Mouse (Mus musculus) stomach, postnatal 0 days (tissue): ENCODE results near the gene Mier1. TPM values are rescaled to one million over a fixed set of nuclear protein-coding genes. Genes with fewer than 3 reads are reported as not detected.

Source experiments
- ATAC-seq: fragments of 200-750 bp; cut with Nextera tagmentation; 2 replicates; pipeline ENCODE4 v1.8.0; 2017; ENCODE audit not compliant: low FRiP score, low TSS enrichment
- DNase-seq: peaks from one replicate; pipeline ENCODE4 v3.0.0-alpha.2; 2016; ENCODE audit warnings: low spot score
- H3K27ac ChIP-seq: fragments of 300-500 bp; sonication (generic); replicated peaks from 2 replicates; pipeline ENCODE4 v1.5.1; 2014; ENCODE audit warnings: mild to moderate bottlenecking, control low read depth
- H3K27me3 ChIP-seq: fragments of 300-500 bp; sonication (generic); 2 replicates; pipeline ENCODE4 v1.6.1; 2014; ENCODE audit warnings: low read length; ENCODE audit not compliant: control insufficient read depth, insufficient read depth
- H3K36me3 ChIP-seq: fragments of 300-500 bp; sonication (generic); 2 replicates; pipeline ENCODE4 v1.6.1; 2014; ENCODE audit warnings: low read length, mixed read lengths; ENCODE audit not compliant: control insufficient read depth, insufficient read depth
- H3K4me1 ChIP-seq: fragments of 300-500 bp; sonication (generic); replicated peaks from 2 replicates; pipeline ENCODE4 v1.6.1; 2014; ENCODE audit warnings: antibody characterized with exemption; ENCODE audit not compliant: control insufficient read depth, insufficient read depth
- H3K4me2 ChIP-seq: fragments of 300-500 bp; sonication (generic); replicated peaks from 2 replicates; pipeline ENCODE4 v1.6.1; 2014; ENCODE audit warnings: low read depth, mild to moderate bottlenecking, control low read depth, moderate library complexity
- H3K4me3 ChIP-seq: fragments of 300-500 bp; sonication (generic); 2 replicates; pipeline ENCODE4 v1.5.1; 2014; ENCODE audit warnings: low read depth, low read length, control low read depth
- H3K9ac ChIP-seq: fragments of 300-500 bp; sonication (generic); 2 replicates; pipeline ENCODE4 v1.6.1; 2014; ENCODE audit warnings: mild to moderate bottlenecking, low read length, control low read depth, mixed read lengths
- H3K9me3 ChIP-seq: fragments of 300-500 bp; sonication (generic); 2 replicates; pipeline ENCODE4 v1.6.1; 2016; ENCODE audit warnings: low read length; ENCODE audit not compliant: control insufficient read depth
- CTCF ChIP-seq: IDR thresholded peaks from 2 replicates; pipeline ENCODE4 v1.5.1; 2016; ENCODE audit warnings: antibody characterized with exemption, low read depth, mild to moderate bottlenecking, moderate library complexity
- EP300 ChIP-seq: optimal IDR thresholded peaks from 2 replicates; pipeline ENCODE3; 2016; ENCODE audit warnings: antibody characterized with exemption
- WGBS: fragments of 180-500 bp; shearing (Covaris S2); extraction: QIAGEN DNeasy Blood & Tissue Kit; methylation state at CpG from one replicate; pipeline ENCODE4 v1.1.7; 2014; 5-methylcytosine and 5-hydroxymethylcytosine counted together
- polyA plus RNA-seq: library from polyadenylated mRNA; unstranded; fragments of >200 nt; fragmentation: Nextera tagmentation; extraction: Ambion mirVana; gene quantifications from 2 replicates; pipeline ENCODE4 v1.2.1, GENCODE M21; 2015

The Mier1 gene
- polyA plus RNA-seq, 1 experiment from 2014 or later: 31.1 TPM

DNA sequence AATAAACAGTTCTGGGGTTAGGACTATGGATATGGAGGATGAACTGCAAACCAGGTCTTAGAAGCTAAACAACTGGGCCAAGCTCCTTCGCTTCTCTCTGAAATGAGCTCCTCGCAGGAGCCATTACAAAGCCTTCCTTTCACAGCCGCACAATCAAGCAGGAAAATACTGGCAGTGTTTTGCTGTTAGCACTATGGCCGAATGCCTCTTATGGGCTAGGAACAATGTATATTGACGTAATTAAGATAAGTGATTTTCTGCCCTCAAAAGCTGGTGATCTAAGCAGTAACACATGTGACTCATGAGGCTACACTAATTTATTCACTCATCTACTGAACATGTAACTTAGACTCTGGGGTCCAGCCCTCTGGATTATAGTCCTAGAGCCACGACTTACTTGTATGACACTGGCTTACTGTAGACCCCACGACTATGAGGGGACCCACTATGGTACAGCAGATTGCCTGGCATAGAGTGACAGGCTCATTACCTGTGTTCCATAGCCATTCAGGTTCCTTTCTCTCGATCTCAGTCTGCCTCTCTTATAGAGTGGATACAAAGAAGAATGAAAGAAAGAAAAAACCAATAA lies 66.2 kb downstream of the Mier1 start:
- no peak overlapping the region for H3K9ac ChIP-seq

GRCm38 (mm10) chr4:103188786-103189640 lies 74.8 kb downstream of the Mier1 start:
- Histone ChIP-seq H3K9ac (no peak overlapping the region), H3K4me1 (no peaks in the 10 kb centered on the region), H3K9me3 (0 out of 2 replicates have a peak, but pooled peaks cover 3% of the 10 kb centered on the region), H3K36me3 (0 out of 2 replicates have a peak, but pooled peaks cover 11% of the 10 kb centered on the region), H3K27ac (no peak overlapping the region), H3K4me3 (no peak overlapping the region), H3K4me2 (no peak overlapping the region), H3K27me3 (no peaks in the 10 kb centered on the region)
- peak; percentile 53; the same call in 1 of the 2 replicates for ATAC-seq
- WGBS: 58% methylated on average over 8 of the region's 8 CpGs
- TF ChIP-seq EP300: no peak
- TF ChIP-seq CTCF: no peak
- no peak for DNase-seq

More for the DNA sequence above, 66.2 kb downstream of the Mier1 start:
- 0 out of 2 replicates have a peak, but pooled peaks cover 5% of the 10 kb centered on the region for H3K4me1 ChIP-seq
- H3K9me3 ChIP-seq: no peaks in the 10 kb centered on the region
- peak overlapping the region; percentile 69 for H3K27ac ChIP-seq
- TF ChIP-seq CTCF (no peak), EP300 (no peak)
- no peak overlapping the region for H3K4me3 ChIP-seq
- H3K4me2 ChIP-seq: no peak overlapping the region
- DNase-seq (no peak), ATAC-seq (peak; percentile 56; the same call in 1 of the 2 replicates)
- no peaks in the 10 kb centered on the region for H3K27me3 ChIP-seq
- WGBS: 69% methylated on average over 8 of the region's 8 CpGs
- peaks cover 18% of the 10 kb centered on the region for H3K36me3 ChIP-seq

DNA sequence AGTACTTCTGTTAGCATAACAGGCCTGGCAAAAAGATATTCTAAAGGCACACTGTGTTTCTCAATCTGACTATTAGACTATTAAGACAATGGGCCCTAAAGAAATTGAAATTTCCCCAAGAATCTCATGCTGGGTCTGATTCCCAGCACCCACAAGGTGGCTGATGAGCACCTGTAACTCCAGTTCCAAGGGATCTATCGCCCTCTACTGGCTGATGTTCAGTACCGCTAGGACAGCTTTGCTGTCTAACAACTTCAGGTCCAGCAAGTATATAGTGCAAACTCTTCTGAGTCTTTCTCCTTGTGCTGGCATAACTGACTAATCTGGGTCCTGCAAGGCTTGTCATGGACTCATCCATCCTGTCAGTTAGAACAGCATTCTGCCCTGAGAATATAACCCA lies 78.2 kb downstream of the Mier1 start:
- H3K9me3 ChIP-seq: 0 out of 2 replicates have a peak, but pooled peaks cover 3% of the 10 kb centered on the region
- no peak for ATAC-seq
- H3K27ac ChIP-seq: no peak overlapping the region
- DNase-seq: no peak
- H3K4me2 ChIP-seq: no peak overlapping the region
- no peak for TF ChIP-seq EP300
- peak; percentile 47; the same call in 1 of the 2 replicates for TF ChIP-seq CTCF
- H3K27me3 ChIP-seq: no peaks in the 10 kb centered on the region
- 0 out of 2 replicates have a peak, but pooled peaks cover 7% of the 10 kb centered on the region for H3K36me3 ChIP-seq
- H3K9ac ChIP-seq: no peak overlapping the region
- no peaks in the 10 kb centered on the region for H3K4me1 ChIP-seq
- H3K4me3 ChIP-seq: no peak overlapping the region
- 91% methylated on average over 2 of the region's 2 CpGs for WGBS

DNA sequence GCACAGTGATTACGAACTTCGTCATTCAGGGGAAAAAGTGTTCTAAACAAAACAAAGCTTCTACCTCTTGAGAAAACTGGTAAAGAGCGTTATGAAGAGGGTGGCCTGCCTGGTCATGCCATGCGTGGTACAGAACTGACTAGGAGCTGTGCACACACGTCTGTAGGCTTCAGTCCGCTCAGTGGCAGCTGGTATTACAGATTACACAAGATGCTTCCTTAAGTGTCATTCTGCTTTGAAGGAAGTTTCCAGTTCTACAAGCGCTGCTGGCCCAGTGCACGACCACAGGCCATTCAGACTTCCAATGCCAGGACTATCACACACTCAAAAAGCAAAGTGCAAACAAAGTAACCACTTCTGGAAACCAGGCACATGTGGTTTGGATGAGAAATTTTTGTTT lies 83.2 kb downstream of the Mier1 start:
- Histone ChIP-seq H3K9me3 (0 out of 2 replicates have a peak, but pooled peaks cover 3% of the 10 kb centered on the region), H3K4me3 (no peak overlapping the region), H3K4me2 (no peak overlapping the region), H3K27ac (no peak overlapping the region), H3K4me1 (no peaks in the 10 kb centered on the region), H3K36me3 (peaks cover 11% of the 10 kb centered on the region; the same call in 1 of the 2 replicates), H3K9ac (no peak overlapping the region), H3K27me3 (no peaks in the 10 kb centered on the region)
- no peak for TF ChIP-seq EP300
- no peak for TF ChIP-seq CTCF
- DNase-seq (no peak), ATAC-seq (no peak)
- 70% methylated on average over 8 of the region's 8 CpGs for whole genome bisulfite sequencing

DNA sequence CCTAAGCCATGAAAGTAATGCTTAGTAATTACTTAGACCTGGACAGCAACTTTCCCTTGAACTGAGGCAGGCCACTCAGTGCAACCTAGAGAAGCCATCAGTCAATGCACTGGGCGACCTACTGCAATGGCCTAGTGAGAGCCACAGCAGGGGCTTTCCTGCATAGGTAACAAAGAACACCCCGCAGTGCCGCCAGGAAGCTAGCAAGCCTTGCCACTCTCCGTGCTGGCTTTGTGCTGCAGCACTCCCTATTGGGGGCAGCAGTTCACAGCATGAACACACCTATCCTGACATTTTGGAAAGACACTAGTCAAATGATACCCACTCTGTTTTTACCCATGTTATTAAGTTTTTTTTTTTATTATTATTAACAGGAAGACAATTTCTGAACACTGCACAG lies 84.9 kb downstream of the Mier1 start:
- Histone ChIP-seq H3K27me3 (no peaks in the 10 kb centered on the region), H3K36me3 (peaks cover 11% of the 10 kb centered on the region; the same call in 1 of the 2 replicates), H3K4me3 (no peak overlapping the region), H3K4me1 (no peaks in the 10 kb centered on the region), H3K9me3 (no peaks in the 10 kb centered on the region), H3K27ac (no peak overlapping the region), H3K9ac (no peak overlapping the region), H3K4me2 (no peak overlapping the region)
- DNase-seq (no peak), ATAC-seq (no peak)
- TF ChIP-seq EP300: no peak
- no peak for TF ChIP-seq CTCF
- WGBS: 58% methylated on average over 4 of the region's 4 CpGs

DNA sequence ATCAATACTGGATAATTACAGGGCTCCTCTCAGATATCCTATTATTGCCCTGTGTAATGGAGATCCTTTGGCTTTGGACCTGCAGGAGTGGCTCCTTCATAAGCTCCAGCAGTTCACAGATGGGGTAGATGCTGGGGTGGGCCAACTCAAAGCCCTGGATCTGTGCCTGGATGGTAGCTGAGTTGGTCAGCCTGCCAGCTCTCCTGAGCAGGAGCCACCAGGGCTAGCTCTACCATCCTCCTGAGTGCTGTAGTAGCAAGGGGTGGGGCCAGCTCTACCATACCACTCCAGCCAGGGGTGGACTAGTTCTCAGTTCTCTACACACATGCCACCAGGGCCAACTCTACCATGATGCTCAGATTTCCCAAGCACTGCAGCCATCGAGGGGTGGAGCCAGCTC lies 85.9 kb downstream of the Mier1 start:
- 0 out of 2 replicates have a peak, but pooled peaks have one; percentile 32 for ATAC-seq
- Histone ChIP-seq H3K36me3 (peaks cover 11% of the 10 kb centered on the region; the same call in 1 of the 2 replicates), H3K4me1 (no peaks in the 10 kb centered on the region), H3K9ac (no peak overlapping the region), H3K4me2 (no peak overlapping the region), H3K27ac (no peak overlapping the region), H3K4me3 (no peak overlapping the region), H3K27me3 (no peaks in the 10 kb centered on the region), H3K9me3 (no peaks in the 10 kb centered on the region)
- TF ChIP-seq EP300 (no peak), CTCF (no peak)
- no peak for DNase-seq
- 89% methylated on average over 1 of the region's 1 CpGs for WGBS
